Mouse (Mus musculus): Measurements from ENCODE around the gene Gcc2.
"Not testable (repeated sequence)": the region's sequence is repeated elsewhere in the genome, so short reads cannot be mapped to it uniquely, and the experiment has no call there.

DNA sequence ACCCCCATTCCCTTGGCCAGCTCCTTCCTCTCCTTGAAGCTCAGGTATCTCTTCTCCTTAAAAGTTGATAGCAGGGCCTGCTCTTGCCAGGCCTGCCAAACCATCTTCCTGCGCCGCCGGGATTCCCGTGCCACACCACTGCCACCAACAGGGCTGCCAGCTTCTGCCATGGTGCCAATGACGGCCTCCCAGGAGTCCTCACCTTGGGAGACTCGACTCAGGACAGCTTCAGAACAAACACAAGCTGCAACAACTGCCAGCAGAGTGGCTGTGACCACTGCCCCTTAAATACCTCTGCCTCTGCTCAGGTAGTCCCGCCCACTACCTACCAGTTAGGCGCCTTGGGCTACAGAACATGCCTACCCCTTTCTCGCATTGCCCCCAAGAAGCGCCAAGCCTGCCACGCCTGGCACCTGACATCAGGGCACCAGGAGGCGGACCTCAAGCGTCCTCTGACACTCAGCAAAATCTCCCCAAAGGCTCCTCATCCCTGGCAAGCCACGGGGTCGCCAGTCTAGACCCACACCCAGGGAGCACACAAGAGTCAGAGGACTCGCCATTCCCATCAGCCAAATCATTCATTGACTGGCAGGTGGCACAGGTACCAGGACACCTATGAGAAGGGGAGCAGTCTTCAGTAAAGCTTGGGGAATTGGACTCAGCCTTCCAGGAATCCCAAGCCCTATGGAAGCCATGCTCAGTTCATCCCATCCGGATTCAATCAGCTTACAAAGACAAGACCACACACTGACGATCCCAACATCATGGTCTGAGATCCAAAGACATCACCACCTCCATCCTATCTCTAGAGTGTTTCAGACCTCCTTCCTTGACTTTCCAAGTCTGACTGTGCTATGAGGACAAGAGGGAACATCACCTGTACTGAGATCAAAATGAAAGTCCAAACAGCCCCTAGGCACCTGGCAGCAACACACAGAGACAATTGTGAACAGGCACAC is 30.2 kb upstream of the Gcc2 start, which contains the start of gene AW822073:
- TF ChIP-seq ZMIZ1 (IDR thresholded peaks at IDR 0.05; ENCODE audit: low read depth, low read length); POLR2A (IDR thresholded peaks at IDR 0.05; ENCODE audit: low read depth, low read length); CTCF (conservative IDR thresholded peaks at IDR 0.05 in 1 of 2, IDR thresholded peaks at IDR 0.05 in 1 of 2; ENCODE audit: low read depth in 2 of 2, low read length in 2 of 2); E2F4 (IDR thresholded peaks at IDR 0.05; ENCODE audit: insufficient replicate concordance, low read depth, low read length); TBP (conservative IDR thresholded peaks at IDR 0.05; ENCODE audit: low read depth, low read length); USF1 (IDR thresholded peaks at IDR 0.05; ENCODE audit: low read depth, low read length); ELF1 (IDR thresholded peaks at IDR 0.05; ENCODE audit: low read depth, low read length); MAZ (IDR thresholded peaks at IDR 0.05; ENCODE audit: low read depth, low read length); ZNF384 (IDR thresholded peaks at IDR 0.05; ENCODE audit: low read depth, low read length); SIN3A (IDR thresholded peaks at IDR 0.05; ENCODE audit: low read length); MAFK (IDR thresholded peaks at IDR 0.05; ENCODE audit: insufficient replicate concordance, low read length); ZC3H11A (IDR thresholded peaks at IDR 0.05; ENCODE audit: low read depth, low read length); NELFE (IDR thresholded peaks at IDR 0.05; ENCODE audit: low read depth, low read length): not testable (repeated sequence)
